Mouse (Mus musculus) lung, adult 2 months (tissue): ENCODE measurements at regions not wholly inside any gene's neighbourhood (a gene's known extent, or its start where the extent isn't known, plus 50 kb on each side); places are given as distances from the start of the nearest gene placed in this dataset.

Experiments
- CTCF ChIP-seq: fragments of 200-500 bp; IDR thresholded peaks from 2 replicates; pipeline ENCODE4 v1.5.1; 2011; ENCODE audit warnings: mild to moderate bottlenecking, low read length, control low read depth; ENCODE audit not compliant: insufficient read depth
- POLR2A ChIP-seq: fragments of 200-500 bp; IDR thresholded peaks from 2 replicates; pipeline ENCODE4 v1.6.1; 2011; ENCODE audit warnings: low read depth, mild to moderate bottlenecking, control low read depth, low read length, borderline replicate concordance; ENCODE audit errors: extremely low read depth

DNA sequence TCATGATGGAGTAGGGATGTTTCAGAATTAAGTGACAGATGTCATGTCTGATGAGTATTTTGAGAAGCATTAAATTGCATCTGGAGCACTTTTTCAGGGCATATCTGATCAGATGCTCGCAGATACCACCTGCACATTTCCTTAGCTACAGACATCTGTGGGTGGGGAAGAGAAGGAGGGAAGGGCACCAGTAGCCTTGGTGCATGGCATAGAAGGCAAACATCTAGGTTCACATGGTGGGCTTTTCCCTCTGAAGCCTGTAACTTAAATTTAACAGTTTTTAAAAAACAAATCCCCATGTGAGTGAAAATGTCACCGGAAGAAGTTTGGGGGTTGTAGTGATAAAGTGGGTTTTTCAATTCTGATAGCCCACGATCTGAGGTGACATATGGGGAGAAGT is 267.1 kb upstream of the Ptger4 start:
- TF ChIP-seq CTCF (no peak), POLR2A (no peak)
